Mouse (Mus musculus): ENCODE results near the gene Dcakd. TPM values are rescaled to one million over a fixed set of nuclear protein-coding genes. Genes with fewer than 3 reads are reported as not detected.

Gene Dcakd
- total RNA-seq, 2 experiments from 2014 or later, result 69.0 to 73.1 TPM

DNA sequence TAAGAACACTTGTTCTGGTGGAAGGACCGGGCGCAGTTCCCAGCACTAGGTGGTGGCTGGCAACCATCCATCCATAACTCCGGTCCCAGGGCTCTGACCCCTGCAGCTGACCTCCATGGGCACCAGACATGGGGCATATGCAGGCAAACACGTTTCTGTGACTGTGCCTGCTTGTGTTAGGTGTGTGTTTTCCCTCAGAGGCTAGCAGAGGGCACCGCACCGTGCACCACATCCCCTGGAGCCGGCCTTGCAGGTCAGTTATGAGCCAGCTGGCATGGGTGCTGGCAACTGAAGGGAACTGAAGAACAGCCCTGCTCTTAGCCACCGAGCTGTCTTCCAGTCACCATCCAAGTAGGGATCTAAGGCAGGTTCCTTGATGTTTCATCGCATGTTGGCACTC is 22.0 kb upstream of the Dcakd start:
- DNase-seq (ENCODE audit: low spot score in 2 of 2), result no peak

DNA sequence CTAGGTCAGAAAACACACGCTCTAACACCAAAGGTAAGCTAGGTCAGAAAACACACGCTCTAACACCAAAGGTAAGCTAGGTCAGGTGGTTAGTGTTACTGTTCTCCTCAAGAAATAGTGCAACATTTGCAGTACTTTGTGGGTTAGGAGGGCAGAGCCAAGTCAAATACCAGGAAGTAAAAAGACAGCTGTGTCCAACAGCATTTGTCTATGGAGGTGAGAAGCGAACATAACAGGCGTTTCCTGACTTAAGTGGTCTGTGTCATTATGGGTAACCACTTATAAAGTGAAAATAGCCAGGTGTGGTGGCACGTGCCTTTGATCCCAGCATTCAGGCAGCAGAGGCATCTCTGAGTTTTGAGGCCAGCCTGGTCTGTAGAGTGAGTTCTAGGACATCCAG is 21.5 kb upstream of the Dcakd start:
- DNase-seq (ENCODE audit: low spot score in 2 of 2), result no peak

- no peak for DNase-seq (ENCODE audit: low spot score in 2 of 2)
Measured at GRCm38 (mm10) chr11:103046286-103046685, 18.2 kb upstream of the Dcakd start.

DNA sequence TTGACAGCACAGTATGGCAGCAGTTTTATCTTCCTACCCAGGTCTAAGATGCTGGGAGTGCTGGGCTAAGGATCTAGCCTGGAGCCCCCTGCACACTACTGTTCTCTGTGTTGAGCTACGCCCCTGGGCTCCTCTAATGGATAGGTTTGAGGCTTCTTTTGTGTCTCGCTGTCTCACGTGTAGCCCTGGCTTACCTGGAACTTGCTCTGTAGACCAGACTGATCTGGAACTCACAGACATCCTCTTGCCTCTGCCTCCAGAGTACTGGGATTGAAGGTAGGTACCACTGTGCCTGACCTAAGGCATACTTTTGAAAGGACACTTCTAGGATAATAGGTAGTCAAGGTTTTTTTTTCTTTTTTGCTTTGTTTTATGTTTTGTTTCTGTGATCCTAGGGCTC is 15.8 kb upstream of the Dcakd start:
- no peak for DNase-seq (ENCODE audit: low spot score in 2 of 2)

DNA sequence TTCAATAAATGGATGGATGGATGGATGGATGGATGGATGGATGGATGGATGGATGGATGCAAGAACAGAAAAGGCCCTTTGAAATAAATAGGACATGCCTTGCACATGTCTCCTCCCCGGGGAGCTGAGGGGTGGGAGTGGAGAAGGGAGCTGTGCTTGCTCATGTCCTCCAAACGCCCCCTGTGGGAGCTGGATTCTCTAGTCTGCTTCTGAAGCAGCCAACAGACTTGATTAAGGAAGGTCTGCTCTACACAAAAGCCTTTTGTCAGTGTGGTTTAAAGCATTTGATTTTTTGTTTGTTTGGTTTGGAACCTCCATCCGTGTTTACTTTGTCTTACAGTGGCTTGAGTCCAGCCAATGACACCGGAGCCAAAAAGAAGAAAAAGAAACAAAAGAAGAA is 14.7 kb upstream of the Dcakd start:
- no peak for DNase-seq (ENCODE audit: low spot score in 2 of 2)

DNA sequence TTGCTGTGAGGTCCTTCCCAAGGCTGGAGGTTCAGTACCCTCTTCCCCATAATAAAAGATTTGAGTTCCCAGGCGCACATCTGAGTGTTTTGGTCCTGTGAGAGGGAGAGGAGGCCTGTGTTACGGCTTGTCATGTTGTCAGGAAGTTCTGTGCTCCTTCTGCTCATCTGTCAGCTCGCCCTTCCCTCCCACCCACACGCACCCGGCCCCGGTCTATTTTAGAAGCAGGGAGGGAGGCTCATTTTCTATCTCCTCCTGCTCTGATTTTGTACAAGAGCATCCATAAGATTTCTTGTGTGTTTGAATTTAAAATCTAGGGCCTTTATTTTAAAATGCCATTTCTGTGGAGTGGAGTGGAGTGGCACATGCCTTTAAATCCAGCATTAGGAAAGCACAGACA is 9.9 kb upstream of the Dcakd start:
- DNase-seq (ENCODE audit: low spot score in 2 of 2), result no peak

- DNase-seq (ENCODE audit: low spot score in 2 of 2), result no peak
Measured at GRCm38 (mm10) chr11:103036881-103037465, 8.8 kb upstream of the Dcakd start.

- no peak for DNase-seq (ENCODE audit: low spot score in 2 of 2)
Measured at GRCm38 (mm10) chr11:103035007-103035406, 6.9 kb upstream of the Dcakd start.

GRCm38 (mm10) chr11:103033030-103033429 is 4.9 kb upstream of the Dcakd start:
- DNase-seq (ENCODE audit: low spot score in 2 of 2), result no peak

DNA sequence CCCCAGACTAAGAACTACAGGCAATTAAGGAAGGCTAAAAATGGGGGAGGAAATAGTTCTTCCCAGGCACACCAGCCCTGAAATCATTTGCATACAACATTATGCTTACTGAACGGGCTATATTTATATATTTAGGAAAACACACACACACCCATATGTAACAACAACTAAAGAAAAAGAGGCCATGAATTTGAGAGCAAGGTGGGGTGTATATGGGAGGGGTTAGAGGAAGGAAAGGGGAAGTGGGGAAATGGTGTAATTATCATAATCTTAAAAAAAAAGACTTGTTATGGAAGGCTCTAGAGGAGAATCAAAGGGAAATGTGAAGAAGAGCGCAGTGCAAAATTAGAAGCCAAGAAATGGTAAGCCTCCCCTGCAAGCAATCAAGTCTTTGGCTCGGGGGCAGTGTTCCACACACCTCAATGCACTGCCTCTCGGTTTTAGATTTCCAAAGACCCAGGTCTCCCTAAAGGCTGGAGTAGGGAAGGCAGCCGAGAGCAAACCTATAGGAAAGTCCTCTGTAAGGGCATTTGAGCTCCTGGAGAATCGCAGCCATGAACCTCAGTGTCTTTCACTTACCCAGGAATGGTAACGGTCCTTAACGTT is 460 bp downstream of the Dcakd start:
- no peak for DNase-seq (ENCODE audit: low spot score in 2 of 2)

DNA sequence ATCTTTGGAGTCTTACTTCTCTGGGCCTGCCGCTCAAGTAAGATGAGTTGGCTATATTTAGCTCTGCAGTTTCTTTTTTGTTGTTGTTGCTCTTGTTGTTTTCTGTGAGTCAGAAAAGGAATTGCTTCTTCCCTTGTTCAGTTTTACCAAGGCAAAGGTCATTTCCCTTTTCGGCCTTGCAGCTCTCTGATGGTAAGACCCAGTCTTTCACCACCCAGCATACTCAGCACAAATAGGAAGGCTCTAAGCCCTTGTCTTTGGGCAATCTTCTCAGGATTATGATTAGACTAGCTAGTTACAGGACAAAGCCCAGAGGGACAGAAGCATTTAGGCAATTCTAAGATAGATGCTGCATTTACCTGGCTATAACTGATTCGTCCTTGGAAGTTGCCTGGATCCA is 1.2 kb downstream of the Dcakd start:
- DNase-seq (ENCODE audit: low spot score in 2 of 2), result no peak

DNA sequence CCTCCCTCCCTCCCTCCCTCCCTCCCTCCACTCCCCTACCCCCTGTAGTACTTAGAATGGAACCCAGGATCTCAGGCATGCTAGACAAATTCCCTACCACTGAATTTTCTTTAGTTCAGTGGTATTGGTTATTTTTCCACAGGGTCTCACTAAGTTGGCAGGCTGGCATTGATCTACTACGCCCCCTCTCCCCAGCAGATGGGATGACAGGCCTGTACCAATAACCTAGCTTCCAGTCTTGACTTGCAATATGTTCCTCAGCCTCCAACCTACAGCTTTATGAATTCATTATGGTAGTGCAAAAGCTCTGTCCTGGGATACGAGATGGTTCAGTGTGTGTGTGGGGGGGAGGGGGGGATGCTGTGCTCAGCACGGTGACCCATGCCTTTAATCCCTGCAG is 4.2 kb downstream of the Dcakd start:
- DNase-seq (ENCODE audit: low spot score in 2 of 2), result no peak

DNA sequence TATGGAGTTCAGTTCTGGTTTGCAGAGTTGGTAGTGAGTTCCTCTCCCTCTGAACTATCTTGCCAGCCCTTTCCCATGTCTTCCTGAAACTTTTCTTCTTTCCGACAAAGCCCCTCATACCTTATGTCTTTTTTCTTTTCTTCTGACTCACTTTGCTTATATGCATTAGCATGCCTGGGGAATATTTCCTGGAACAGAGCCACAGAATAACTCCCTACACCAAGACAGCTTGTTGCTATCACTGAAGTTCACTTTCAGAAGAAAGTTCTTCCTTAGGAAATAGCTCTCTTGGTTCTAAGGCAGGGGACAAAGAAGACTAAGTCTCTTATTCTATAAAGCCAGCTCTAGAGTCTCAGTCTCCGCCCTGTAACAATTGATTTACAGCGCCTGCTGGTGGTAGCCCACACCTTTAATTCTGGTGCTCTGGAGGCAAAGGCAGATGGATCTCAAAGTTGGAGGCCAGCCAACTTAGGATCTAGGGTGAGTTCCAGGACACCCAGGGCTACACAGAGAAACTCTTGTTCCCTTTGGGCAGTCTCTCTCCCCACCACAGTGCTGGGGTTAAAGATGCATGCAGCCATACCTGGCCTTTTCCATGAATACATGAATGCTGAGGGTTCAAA is 7.3 kb downstream of the Dcakd start:
- DNase-seq (ENCODE audit: low spot score in 2 of 2), result no peak

GRCm38 (mm10) chr11:103019325-103019724 is 8.8 kb downstream of the Dcakd start:
- DNase-seq (ENCODE audit: low spot score in 2 of 2), result no peak

GRCm38 (mm10) chr11:103018860-103019259 is 9.3 kb downstream of the Dcakd start:
- no peak for DNase-seq (ENCODE audit: low spot score in 2 of 2)

DNA sequence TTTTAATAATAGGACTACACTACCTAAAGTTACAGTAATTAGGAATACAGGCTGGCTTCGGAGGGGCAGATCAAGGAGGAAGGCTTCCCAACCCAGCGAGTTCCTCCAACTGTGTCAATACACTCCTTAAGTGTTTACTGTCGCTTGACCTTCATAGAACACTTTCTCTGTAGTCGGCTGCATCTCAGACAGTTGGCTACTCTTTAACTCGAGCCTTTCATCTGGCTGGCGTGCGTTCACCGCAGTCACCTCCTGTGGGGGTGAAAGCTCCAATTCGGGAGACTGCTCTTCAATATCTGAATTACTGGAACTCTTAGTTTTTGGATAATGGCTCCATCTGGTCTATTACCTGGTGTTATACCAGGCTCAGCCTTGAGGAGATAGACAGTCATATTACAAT is 10.5 kb downstream of the Dcakd start:
- DNase-seq (ENCODE audit: low spot score in 2 of 2), result no peak

DNA sequence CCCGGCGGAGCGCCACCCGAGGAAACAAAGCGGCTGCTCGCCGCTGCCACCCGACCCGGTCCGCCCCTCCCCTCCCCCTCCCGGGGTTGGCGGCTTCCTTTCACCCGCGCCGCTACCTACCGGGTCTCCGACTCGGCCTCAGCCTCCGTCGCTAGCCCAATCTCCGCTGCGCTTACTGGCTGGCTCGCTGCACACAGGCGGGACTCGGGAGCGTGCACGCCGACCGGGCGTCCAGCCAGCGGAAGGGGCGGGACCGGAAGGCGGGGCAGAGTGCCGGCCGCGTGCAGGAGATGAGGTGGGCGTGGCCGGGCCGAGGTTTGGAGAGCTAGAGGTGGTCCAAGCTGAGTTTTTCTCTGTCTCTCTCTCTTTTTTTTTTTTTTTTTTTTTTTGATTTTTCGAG is 11.2 kb downstream of the Dcakd start:
- DNase-seq (ENCODE audit: low spot score in 2 of 2), result peak; percentile 99

DNA sequence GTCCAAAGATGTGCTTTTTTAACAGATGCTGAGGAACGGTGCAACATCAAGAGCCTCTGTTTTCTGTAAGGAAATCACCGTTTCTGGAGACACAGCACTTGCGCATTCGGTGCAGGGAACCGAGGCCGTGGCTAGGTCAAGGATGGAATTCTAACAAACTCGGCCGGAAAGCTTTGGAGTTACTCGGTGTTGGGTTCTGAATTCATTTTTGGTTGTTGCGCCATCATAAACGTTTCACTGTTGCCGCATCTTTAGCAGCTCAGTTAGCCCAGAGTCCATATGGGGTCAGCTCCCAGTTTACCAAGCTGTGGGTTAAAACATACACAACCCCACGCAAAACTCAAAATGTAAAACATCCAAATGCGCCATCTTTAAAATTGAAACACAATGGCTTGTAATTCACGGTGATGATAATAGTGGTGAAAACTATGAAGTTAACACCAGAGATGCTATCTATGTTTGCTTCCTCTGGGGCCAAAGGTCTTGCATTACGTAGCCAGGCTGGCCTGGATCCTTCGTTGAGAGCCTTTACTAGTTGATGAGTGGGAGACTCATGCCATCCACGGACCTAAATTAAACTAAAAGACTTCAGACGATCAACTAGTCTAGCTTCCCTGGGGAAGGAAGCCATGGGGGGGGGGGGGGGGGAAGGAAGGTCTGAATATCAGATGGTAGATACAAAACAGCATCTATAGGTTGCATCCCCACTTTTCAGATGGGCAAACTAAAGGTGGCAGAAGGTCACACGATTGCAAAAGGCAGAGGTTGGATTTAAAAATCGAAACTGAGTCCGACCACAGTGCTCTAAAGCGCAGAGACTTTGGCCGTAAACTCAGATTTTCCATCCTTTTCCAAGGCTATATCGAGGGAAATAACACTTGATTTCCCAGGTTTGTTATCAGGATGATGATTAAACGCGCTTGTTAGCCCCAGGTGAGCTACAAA is 12.0 kb downstream of the Dcakd start:
- DNase-seq (ENCODE audit: low spot score in 2 of 2), result no peak

DNA sequence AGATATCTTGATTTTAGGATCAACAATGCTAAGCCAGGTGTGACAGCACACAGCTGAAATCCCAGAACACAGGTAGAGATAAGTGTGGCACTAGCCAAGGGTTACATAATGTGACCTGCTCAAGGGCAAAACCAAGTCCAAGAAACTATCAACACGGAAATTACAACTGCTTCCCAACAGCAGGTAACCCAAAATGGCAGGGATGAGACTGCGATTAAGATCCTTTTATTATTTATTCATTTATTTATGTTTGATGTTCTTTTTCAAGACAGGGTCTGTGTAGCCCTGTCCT is 17.0 kb downstream of the Dcakd start:
- DNase-seq (ENCODE audit: low spot score in 2 of 2), result no peak

DNA sequence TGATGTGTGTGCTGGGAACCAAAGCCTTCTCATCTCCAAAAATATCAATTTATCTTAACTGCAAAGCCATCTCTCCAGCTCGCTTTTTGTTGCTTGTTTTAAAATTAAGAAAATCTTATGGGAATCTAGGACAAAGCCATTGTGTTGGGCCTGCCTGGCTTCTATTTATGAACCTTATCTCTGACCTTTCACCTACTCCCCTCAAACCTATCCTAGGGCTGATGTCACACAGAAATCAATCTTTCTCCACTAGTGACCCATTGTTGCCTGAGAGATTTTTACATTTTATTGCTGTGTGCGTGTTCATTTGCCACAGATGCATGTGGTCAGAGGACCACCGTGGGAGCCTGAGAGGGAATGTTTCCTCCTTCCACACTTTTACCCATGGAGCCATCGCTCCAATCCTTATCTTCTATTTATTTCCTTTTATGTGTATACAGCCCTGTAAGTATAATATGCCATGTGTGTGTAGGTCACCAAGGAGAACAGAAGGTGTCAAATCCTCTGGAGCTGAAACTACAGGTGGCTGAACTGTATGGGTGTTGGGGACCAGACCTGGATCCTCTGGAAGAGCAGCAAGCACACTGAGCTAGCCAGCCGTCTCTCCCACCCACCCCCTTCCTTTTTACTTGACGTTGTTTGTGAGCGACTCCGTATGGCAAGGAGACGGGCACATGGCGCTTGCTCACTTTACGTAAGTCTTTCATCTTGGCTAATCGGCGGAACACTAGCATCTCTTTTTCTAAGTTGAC is 17.5 kb downstream of the Dcakd start:
- no peak for DNase-seq (ENCODE audit: low spot score in 2 of 2)

- no peak for DNase-seq (ENCODE audit: low spot score in 2 of 2)
Measured at GRCm38 (mm10) chr11:103009208-103009607, 18.9 kb downstream of the Dcakd start.

Data from gastrocnemius, postnatal 4 days (tissue).